Mouse (Mus musculus): ENCODE results near the gene Prss57. TPM values are rescaled to one million over a fixed set of nuclear protein-coding genes. Genes with fewer than 3 reads are reported as not detected.

The Prss57 gene
- total RNA-seq, 2 experiments from 2014 or later: 0.17 to 1.1 TPM

DNA sequence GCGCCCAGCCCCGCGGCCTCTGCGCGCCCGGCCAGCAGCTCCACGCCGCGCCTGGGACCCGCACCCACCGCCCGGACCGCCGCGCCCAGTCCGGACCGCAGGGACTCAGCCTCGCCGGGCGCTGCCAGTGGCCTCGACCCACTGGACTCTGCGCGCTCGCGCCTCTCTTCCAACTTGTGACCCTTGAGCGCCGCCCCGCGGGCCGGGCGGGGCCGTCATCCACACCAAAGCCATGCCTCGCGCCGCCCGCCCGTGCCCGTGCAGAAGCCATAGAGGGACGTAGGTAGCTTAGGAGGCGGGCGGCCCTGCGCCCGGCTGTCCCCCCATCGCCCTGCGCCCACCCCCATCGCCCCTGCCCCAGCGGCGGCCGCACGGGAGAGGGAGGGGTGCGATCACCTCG lies 55.4 kb downstream of the Prss57 start:
- intact Hi-C loops (cut with DNase I): no loop called here
- DNase-seq (ENCODE audit: low spot score in 2 of 2): no peak

DNA sequence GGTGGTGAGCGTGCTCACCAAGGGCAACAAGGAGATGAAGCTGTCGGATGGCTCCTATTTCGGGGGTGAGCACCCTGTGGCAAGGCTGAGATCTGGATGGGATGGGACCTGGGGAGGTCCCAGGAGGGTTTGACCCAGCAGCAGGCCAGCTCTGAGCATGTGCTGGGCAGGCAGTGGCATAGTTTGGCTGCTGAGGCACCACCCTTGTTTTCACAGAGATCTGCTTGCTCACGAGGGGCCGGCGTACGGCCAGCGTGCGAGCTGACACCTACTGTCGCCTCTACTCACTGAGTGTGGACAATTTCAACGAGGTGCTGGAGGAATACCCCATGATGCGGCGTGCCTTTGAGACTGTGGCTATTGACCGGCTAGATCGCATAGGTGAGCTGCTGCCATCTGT lies 56.9 kb downstream of the Prss57 start:
- no peak for DNase-seq (ENCODE audit: low spot score in 2 of 2)
- intact Hi-C loops (cut with DNase I): no loop called here

DNA sequence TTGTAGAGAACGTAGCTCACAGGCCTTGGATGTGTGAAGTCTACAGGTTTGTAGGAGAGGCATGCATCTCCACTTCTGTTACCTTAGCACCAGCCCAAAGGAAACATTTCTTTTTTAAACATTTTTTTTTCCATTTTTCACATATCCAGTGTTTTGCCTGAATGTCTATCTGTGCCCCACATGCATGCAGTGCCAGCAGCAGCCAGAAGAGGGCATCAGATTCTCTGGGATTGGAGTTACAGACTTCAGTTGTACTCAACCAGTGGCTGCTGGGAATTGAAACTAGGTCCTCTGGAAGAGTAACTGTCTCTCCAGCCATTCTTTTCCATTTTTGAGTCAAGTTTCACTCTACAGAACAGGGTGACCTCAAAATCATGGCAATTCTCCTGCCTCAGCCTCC lies 58.3 kb downstream of the Prss57 start:
- DNase-seq (ENCODE audit: low spot score in 2 of 2): peak; percentile 56 to 65
- intact Hi-C loops (cut with DNase I): no loop called here

Other genes with a start within 250 kb of the Prss57 start
- gene Mier2, start 235.8 kb downstream of the Prss57 start, total RNA-seq (2021): 10 to 100 TPM; 41.7 to 51.4 TPM
- under 1 TPM in 1 of 2 experiments, not detected in 1; 0.55 TPM for gene Theg, start 203.6 kb downstream of the Prss57 start, total RNA-seq (2021)
- gene C2cd4c, start 176.9 kb downstream of the Prss57 start, total RNA-seq (2021): 10 to 100 TPM; 14.2 to 15.1 TPM
- gene Shc2, start 153.0 kb downstream of the Prss57 start, total RNA-seq (2021): 10 to 100 TPM; 49.8 to 50.3 TPM
- gene Odf3l2, start 145.2 kb downstream of the Prss57 start, total RNA-seq (2021): under 1 TPM; 0.46 to 0.63 TPM
- under 1 TPM in 1 of 2 experiments, not detected in 1; 0.23 TPM for gene Madcam1, start 126.4 kb downstream of the Prss57 start, total RNA-seq (2021)
- 10 to 100 TPM; 71.9 to 77.9 TPM for gene Tpgs1, start 121.6 kb downstream of the Prss57 start, total RNA-seq (2021)
- 10 to 100 TPM; 64.2 to 70.3 TPM for gene Cdc34, start 108.8 kb downstream of the Prss57 start, total RNA-seq (2021)
- 1 to 10 TPM in 1 of 2 experiments, under 1 TPM in 1; 0.81 to 1.6 TPM for gene Gzmm, start 101.9 kb downstream of the Prss57 start, total RNA-seq (2021)
- 100 to 1,000 TPM; 785 to 820 TPM for gene Bsg, start 86.5 kb downstream of the Prss57 start, total RNA-seq (2021)
- 10 to 100 TPM; 93.4 to 99.2 TPM for gene Hcn2, start 74.3 kb downstream of the Prss57 start, total RNA-seq (2021)
- 10 to 100 TPM; 43.8 to 45.4 TPM for gene Polrmt, start 44.4 kb downstream of the Prss57 start, total RNA-seq (2021)
- gene Fgf22, start 35.9 kb downstream of the Prss57 start, total RNA-seq (2021): 1 to 10 TPM; 1.4 to 2.1 TPM
- 10 to 100 TPM; 95.4 to 97.1 TPM for gene Rnf126, start 24.0 kb downstream of the Prss57 start, total RNA-seq (2021)
- 1 to 10 TPM; 1.7 to 2.2 TPM for gene Fstl3, start 13.7 kb downstream of the Prss57 start, total RNA-seq (2021)
- 100 to 1,000 TPM; 398 to 410 TPM for gene Palm, start 2.6 kb upstream of the Prss57 start, total RNA-seq (2021)
- gene Misp, start 30.0 kb upstream of the Prss57 start, total RNA-seq (2021): under 1 TPM; 0.59 to 0.72 TPM
- 10 to 100 TPM; 52.1 to 61.1 TPM for gene Ptbp1, start 63.5 kb upstream of the Prss57 start, total RNA-seq (2021)
- gene Prtn3, start 83.5 kb upstream of the Prss57 start, total RNA-seq (2021): 1 to 10 TPM; 2.3 to 3.1 TPM
- 10 to 100 TPM; 68.3 to 71.2 TPM for gene Plppr3, start 83.7 kb upstream of the Prss57 start, total RNA-seq (2021)
- gene Elane, start 95.3 kb upstream of the Prss57 start, total RNA-seq (2021): not detected
- gene Cfd, start 99.9 kb upstream of the Prss57 start, total RNA-seq (2021): not detected
- gene Med16, start 118.0 kb upstream of the Prss57 start, total RNA-seq (2021): 10 to 100 TPM; 55.0 to 66.5 TPM
- not detected for gene Gm26602, start 119.9 kb upstream of the Prss57 start, total RNA-seq (2021)
- gene Kiss1r, start 126.0 kb upstream of the Prss57 start, total RNA-seq (2021): 1 to 10 TPM; 5.7 to 7.6 TPM
- 100 to 1,000 TPM; 438 to 440 TPM for gene R3hdm4, start 130.2 kb upstream of the Prss57 start, total RNA-seq (2021)
- 1 to 10 TPM; 5.4 to 7.0 TPM for gene Arid3a, start 136.1 kb upstream of the Prss57 start, total RNA-seq (2021)
- gene Wdr18, start 169.2 kb upstream of the Prss57 start, total RNA-seq (2021): 10 to 100 TPM; 45.3 to 46.5 TPM
- under 1 TPM; 0.21 to 0.40 TPM for gene Grin3b, start 179.8 kb upstream of the Prss57 start, total RNA-seq (2021)
- 100 to 1,000 TPM; 140 to 152 TPM for gene Tmem259, start 193.4 kb upstream of the Prss57 start, total RNA-seq (2021)
- gene Cnn2, start 197.6 kb upstream of the Prss57 start, total RNA-seq (2021): 10 to 100 TPM in 1 of 2 experiments, 1 to 10 TPM in 1; 9.5 to 11.9 TPM
- gene Abca7, start 205.5 kb upstream of the Prss57 start, total RNA-seq (2021): 10 to 100 TPM; 10.9 TPM
- gene Arhgap45, start 225.7 kb upstream of the Prss57 start, total RNA-seq (2021): 1 to 10 TPM; 3.3 to 4.0 TPM
- 10 to 100 TPM; 66.9 to 68.9 TPM for gene Polr2e, start 248.8 kb upstream of the Prss57 start, total RNA-seq (2021)

All from left cerebral cortex, postnatal 14 days (tissue).